Mouse (Mus musculus) bone marrow, adult 2 months (tissue): ENCODE data around the gene Auh.

Experiments
- CTCF ChIP-seq: fragments of 200-500 bp; IDR thresholded peaks from 2 replicates; pipeline ENCODE4 v1.5.1; 2011; ENCODE audit warnings: low read length, control low read depth; ENCODE audit not compliant: control insufficient read depth, insufficient read depth
- POLR2A ChIP-seq: fragments of 200-500 bp; IDR thresholded peaks from 2 replicates; pipeline ENCODE4 v1.6.1; 2011; ENCODE audit warnings: low read depth, mild to moderate bottlenecking, control low read depth, low read length, borderline replicate concordance; ENCODE audit not compliant: control insufficient read depth

DNA sequence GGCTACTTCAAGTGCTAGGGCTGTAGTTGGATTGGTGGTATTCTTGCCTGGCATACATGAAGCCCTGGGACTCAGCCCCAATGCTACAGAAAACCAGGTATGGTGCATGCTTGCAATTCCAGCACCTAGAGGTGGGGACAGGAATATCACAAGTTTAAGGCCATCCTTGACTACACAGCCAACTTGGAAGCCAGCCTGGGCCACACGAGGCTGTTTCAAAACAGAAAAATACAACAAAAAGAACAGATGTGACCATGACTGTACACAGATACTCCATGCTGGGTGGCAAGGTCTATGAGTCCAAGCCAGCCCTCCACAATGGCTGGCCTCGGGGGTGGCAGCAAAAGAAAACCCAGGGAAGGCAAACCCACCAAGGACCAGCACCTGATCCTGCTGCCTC is 95.7 kb downstream of the Auh start:
- TF ChIP-seq POLR2A (no peak), CTCF (no peak)
